Comparison of ENCODE assay signal across 8 mouse cellular contexts in genomic region chr5:122636958-122637357, GRCm38 (mm10). TPM values are rescaled to one million over a fixed set of nuclear protein-coding genes. Genes with fewer than 3 reads are reported as not detected.
DNase-seq lines count a peak whose midpoint lies in the region; ATAC-seq lines count a peak whose summit lies in the region.

No protein-coding gene starts in this region.

- H3K9me3 ChIP-seq in hindbrain, embryonic 11.5 days (ENCODE audit: control insufficient read depth, low read length) = no peaks in the 10 kb centered on the region

- no peaks in the 10 kb centered on the region for H3K4me1 ChIP-seq in hindbrain, embryonic 11.5 days (replicated peaks; ENCODE audit: control insufficient read depth, insufficient read depth, low read length)

- ATAC-seq in hindbrain, embryonic 11.5 days (ENCODE audit: low FRiP score) = no peak
- ATAC-seq in megakaryocyte-erythroid progenitor cell, adult 5-6 weeks (replicated peaks; ENCODE audit: low FRiP score, low TSS enrichment, poor library complexity, severe bottlenecking) = no peak

- 53% methylated on average over 16 of the region's 16 CpGs for WGBS in hindbrain, embryonic 11.5 days

- H3K27me3 ChIP-seq in hindbrain, embryonic 11.5 days (ENCODE audit: control insufficient read depth, insufficient read depth, low read length) = no peaks in the 10 kb centered on the region

- no peak overlapping the region for H3K27ac ChIP-seq in hindbrain, embryonic 11.5 days (ENCODE audit: low read depth, low read length)

- peak; percentile 15 for DNase-seq in adrenal gland, postnatal 14 days
- DNase-seq in adrenal gland, postnatal 4 days (ENCODE audit: low spot score in 2 of 2) = no peak
- peak; percentile 77 for DNase-seq in ZHBTc4 (ENCODE audit: low read depth, low spot score)
- DNase-seq in hindbrain, embryonic 11.5 days (ENCODE audit: low spot score) = peak; percentile 42
- DNase-seq in lung, postnatal 25 days (ENCODE audit: low spot score) = peak; percentile 49
- no peak for DNase-seq in right cerebral cortex, postnatal 4 days
- no peak for DNase-seq in gastrocnemius, postnatal 25 days

- H3K4me3 ChIP-seq in hindbrain, embryonic 11.5 days (ENCODE audit: low read depth, low read length) = no peak overlapping the region

- no peak overlapping the region for H3K9ac ChIP-seq in hindbrain, embryonic 11.5 days (ENCODE audit: low read depth, low read length)

- H3K4me2 ChIP-seq in hindbrain, embryonic 11.5 days (replicated peaks; ENCODE audit: low read depth, low read length) = no peak overlapping the region

- no peaks in the 10 kb centered on the region for H3K36me3 ChIP-seq in hindbrain, embryonic 11.5 days (ENCODE audit: control insufficient read depth, insufficient read depth, low read length)

RNA-seq across cellular contexts. Expression of gene P2rx7, which starts 6.8 kb away (rescaled TPM):
- total RNA-seq in adrenal gland, postnatal 14 days (2021) = 3.6 and 4.1 TPM in 2 replicates
- 1 to 10 TPM; 4.0 to 4.6 TPM for total RNA-seq in adrenal gland, postnatal 4 days (2021)
- polyA plus RNA-seq in hindbrain, embryonic 11.5 days (2014; fragmentation: Nextera tagmentation; extraction: Ambion mirVana) = 3.4 and 3.5 TPM in 2 replicates
- total RNA-seq in megakaryocyte-erythroid progenitor cell, adult 5-6 weeks (2014; fragmentation: Nextera tagmentation) = 1.2 and 3.0 TPM in 2 replicates
- 1.9 and 2.9 TPM in 2 replicates for total RNA-seq in megakaryocyte-erythroid progenitor cell, adult 5-6 weeks (2017)
- total RNA-seq in gastrocnemius, postnatal 25 days (2021) = 1 to 10 TPM; 1.9 TPM

RNA-seq across cellular contexts. Expression of gene Ift81, which starts 22.6 kb away (rescaled TPM):
- 11.7 and 18.0 TPM in 2 replicates for total RNA-seq in adrenal gland, postnatal 14 days (2021)
- 10 to 100 TPM; 20.2 to 24.3 TPM for total RNA-seq in adrenal gland, postnatal 4 days (2021)
- polyA plus RNA-seq in hindbrain, embryonic 11.5 days (2014; fragmentation: Nextera tagmentation; extraction: Ambion mirVana) = 46.1 and 49.1 TPM in 2 replicates
- 1.7 and 6.7 TPM in 2 replicates for total RNA-seq in megakaryocyte-erythroid progenitor cell, adult 5-6 weeks (2014; fragmentation: Nextera tagmentation)
- 4.7 and 6.1 TPM in 2 replicates for total RNA-seq in megakaryocyte-erythroid progenitor cell, adult 5-6 weeks (2017)
- 1 to 10 TPM; 2.6 to 7.1 TPM for total RNA-seq in gastrocnemius, postnatal 25 days (2021)

Comparison
In these comparisons a context has a peak if more than half of its experiments do, and no peak if none do; other contexts are left out.
1. DNase-seq: peak in adrenal gland, postnatal 14 days (single experiment), ZHBTc4 (single experiment), hindbrain, embryonic 11.5 days (single experiment) and lung, postnatal 25 days (single experiment); none in adrenal gland, postnatal 4 days (0 of 2), right cerebral cortex, postnatal 4 days (single experiment) and gastrocnemius, postnatal 25 days (single experiment).